Mouse (Mus musculus) limb, embryonic 13.5 days (tissue): Measurements from ENCODE around the gene Gm2a. TPM values are rescaled to one million over a fixed set of nuclear protein-coding genes. Genes with fewer than 3 reads are reported as not detected.
"Not testable (repeated sequence)": the region's sequence is repeated elsewhere in the genome, so short reads cannot be mapped to it uniquely, and the experiment has no call there.

Experiments used
- ATAC-seq: fragments of 200-750 bp; cut with Nextera tagmentation; 2 replicates; pipeline ENCODE4 v1.8.0; 2017; ENCODE audit warnings: low read depth, moderate number of reproducible peaks, moderate TSS enrichment; ENCODE audit not compliant: low FRiP score
- H3K27ac ChIP-seq: fragments of 300-500 bp; sonication (generic); 2 replicates; pipeline ENCODE4 v1.5.1; 2015; ENCODE audit warnings: inconsistent platforms, mild to moderate bottlenecking, moderate library complexity
- H3K27me3 ChIP-seq: fragments of 300-500 bp; sonication (generic); 2 replicates; pipeline ENCODE4 v1.6.1; 2015; ENCODE audit warnings: mild to moderate bottlenecking, inconsistent platforms
- H3K36me3 ChIP-seq: fragments of 300-500 bp; sonication (generic); 2 replicates; pipeline ENCODE4 v1.6.1; 2015; ENCODE audit warnings: inconsistent platforms, mild to moderate bottlenecking, moderate library complexity
- H3K4me1 ChIP-seq: fragments of 300-500 bp; sonication (generic); 2 replicates; pipeline ENCODE4 v1.6.1; 2015; ENCODE audit warnings: inconsistent platforms
- H3K4me2 ChIP-seq: fragments of 300-500 bp; sonication (generic); replicated peaks from 2 replicates; pipeline ENCODE4 v1.6.1; 2015; ENCODE audit warnings: inconsistent platforms, mild to moderate bottlenecking, moderate library complexity
- H3K4me3 ChIP-seq: fragments of 300-500 bp; sonication (generic); 2 replicates; pipeline ENCODE4 v1.5.1; 2015; ENCODE audit warnings: moderate library complexity, mild to moderate bottlenecking, inconsistent platforms
- H3K9ac ChIP-seq: fragments of 300-500 bp; sonication (generic); 2 replicates; pipeline ENCODE4 v1.6.1; 2015; ENCODE audit warnings: mild to moderate bottlenecking, inconsistent platforms
- H3K9me3 ChIP-seq: fragments of 300-500 bp; sonication (generic); 2 replicates; pipeline ENCODE4 v1.6.1; 2016; ENCODE audit warnings: inconsistent platforms
- WGBS: fragments of 180-500 bp; shearing (Covaris S2); methylation state at CpG from one replicate; pipeline ENCODE4 v1.1.7; 2015; 5-methylcytosine and 5-hydroxymethylcytosine counted together
- polyA plus RNA-seq: library from polyadenylated mRNA; unstranded; fragments of >200 nt; fragmentation: Nextera tagmentation; extraction: Ambion mirVana; gene quantifications from 2 replicates; pipeline ENCODE4 v1.2.1, GENCODE M21; 2015

Gene Gm2a
- polyA plus RNA-seq, 1 experiment from 2014 or later, result 17.9 TPM

GRCm38 (mm10) chr11:55098189-55098915 lies 437 bp downstream of the Gm2a start:
- Histone ChIP-seq H3K4me1 (peaks cover 5% of the 10 kb centered on the region), H3K9me3 (no peaks in the 10 kb centered on the region), H3K9ac (peak overlapping the region; percentile 70), H3K27me3 (no peaks in the 10 kb centered on the region), H3K27ac (peak overlapping the region; percentile 58), H3K36me3 (0 out of 2 replicates have a peak, but pooled peaks cover 2% of the 10 kb centered on the region), H3K4me2 (peak overlapping the region; percentile 79), H3K4me3 (peak overlapping the region; percentile 61)
- no peak for ATAC-seq
- WGBS, result 15% methylated on average over 24 of the region's 24 CpGs

GRCm38 (mm10) chr11:55099019-55099771 lies 1.3 kb downstream of the Gm2a start:
- peaks cover 5% of the 10 kb centered on the region for H3K4me1 ChIP-seq

GRCm38 (mm10) chr11:55099868-55100267 lies 2.0 kb downstream of the Gm2a start:
- Histone ChIP-seq H3K9me3 (no peaks in the 10 kb centered on the region), H3K4me2 (no peak overlapping the region), H3K36me3 (0 out of 2 replicates have a peak, but pooled peaks cover 2% of the 10 kb centered on the region), H3K27me3 (no peaks in the 10 kb centered on the region), H3K4me1 (peaks cover 5% of the 10 kb centered on the region), H3K9ac (no peak overlapping the region), H3K27ac (no peak overlapping the region), H3K4me3 (no peak overlapping the region)
- no peak for ATAC-seq
- WGBS, result 61% methylated on average over 4 of the region's 4 CpGs

More at GRCm38 (mm10) chr11:55099019-55099771, 1.3 kb downstream of the Gm2a start:
- no peaks in the 10 kb centered on the region for H3K9me3 ChIP-seq
- peak overlapping the region; percentile 79; the same call in 1 of the 2 replicates for H3K4me2 ChIP-seq
- H3K4me3 ChIP-seq, result no peak overlapping the region
- no peak overlapping the region for H3K27ac ChIP-seq
- H3K36me3 ChIP-seq, result 0 out of 2 replicates have a peak, but pooled peaks cover 2% of the 10 kb centered on the region
- WGBS, result 93% methylated on average over 8 of the region's 8 CpGs
- no peak for ATAC-seq
- H3K9ac ChIP-seq, result no peak overlapping the region
- H3K27me3 ChIP-seq, result no peaks in the 10 kb centered on the region

GRCm38 (mm10) chr11:55102015-55102414 lies 4.1 kb downstream of the Gm2a start:
- Histone ChIP-seq H3K27me3 (no peaks in the 10 kb centered on the region), H3K4me3 (no peak overlapping the region), H3K36me3 (0 out of 2 replicates have a peak, but pooled peaks cover 6% of the 10 kb centered on the region), H3K4me2 (no peak overlapping the region), H3K9me3 (no peaks in the 10 kb centered on the region), H3K4me1 (peaks cover 5% of the 10 kb centered on the region), H3K9ac (no peak overlapping the region), H3K27ac (no peak overlapping the region)
- WGBS, result 78% methylated on average over 3 of the region's 3 CpGs
- no peak for ATAC-seq

- peaks cover 5% of the 10 kb centered on the region for H3K4me1 ChIP-seq
Measured at GRCm38 (mm10) chr11:55103229-55103628, 5.3 kb downstream of the Gm2a start.

GRCm38 (mm10) chr11:55105389-55105788 lies 7.5 kb downstream of the Gm2a start:
- WGBS, result 80% methylated on average over 4 of the region's 4 CpGs
- Histone ChIP-seq H3K27ac (no peak overlapping the region), H3K4me2 (no peak overlapping the region), H3K9ac (no peak overlapping the region), H3K9me3 (no peaks in the 10 kb centered on the region), H3K36me3 (peaks cover 8% of the 10 kb centered on the region; the same call in 1 of the 2 replicates), H3K27me3 (no peaks in the 10 kb centered on the region), H3K4me1 (peaks cover 2% of the 10 kb centered on the region), H3K4me3 (no peak overlapping the region)
- ATAC-seq, result no peak

More at GRCm38 (mm10) chr11:55103229-55103628, 5.3 kb downstream of the Gm2a start:
- no peak overlapping the region for H3K9ac ChIP-seq
- 0 out of 2 replicates have a peak, but pooled peaks cover 8% of the 10 kb centered on the region for H3K36me3 ChIP-seq
- no peaks in the 10 kb centered on the region for H3K27me3 ChIP-seq
- H3K9me3 ChIP-seq, result no peaks in the 10 kb centered on the region
- ATAC-seq, result no peak
- H3K4me3 ChIP-seq, result no peak overlapping the region
- no peak overlapping the region for H3K4me2 ChIP-seq
- no peak overlapping the region for H3K27ac ChIP-seq
- 91% methylated on average over 3 of the region's 3 CpGs for WGBS

GRCm38 (mm10) chr11:55106636-55107035 lies 8.7 kb downstream of the Gm2a start:
- Histone ChIP-seq H3K4me2 (no peak overlapping the region), H3K4me1 (peaks cover 7% of the 10 kb centered on the region), H3K9me3 (no peaks in the 10 kb centered on the region), H3K27me3 (no peaks in the 10 kb centered on the region), H3K9ac (no peak overlapping the region), H3K4me3 (no peak overlapping the region), H3K36me3 (peaks cover 6% of the 10 kb centered on the region; the same call in 1 of the 2 replicates), H3K27ac (no peak overlapping the region)
- no peak for ATAC-seq
- 86% methylated on average over 1 of the region's 1 CpGs for WGBS

- H3K4me2 ChIP-seq, result no peak overlapping the region
- H3K36me3 ChIP-seq, result peaks cover 6% of the 10 kb centered on the region; the same call in 1 of the 2 replicates
- 86% methylated on average over 7 of the region's 7 CpGs for WGBS
- H3K27me3 ChIP-seq, result no peaks in the 10 kb centered on the region
- no peak overlapping the region for H3K4me3 ChIP-seq
- H3K27ac ChIP-seq, result no peak overlapping the region
- no peak overlapping the region for H3K9ac ChIP-seq
- no peaks in the 10 kb centered on the region for H3K9me3 ChIP-seq
- H3K4me1 ChIP-seq, result peaks cover 7% of the 10 kb centered on the region
- no peak for ATAC-seq
Measured at GRCm38 (mm10) chr11:55109521-55110300, 11.8 kb downstream of the Gm2a start.

- H3K27ac ChIP-seq, result no peak overlapping the region
- ATAC-seq, result peak; percentile 73
Measured at GRCm38 (mm10) chr11:55110566-55111169, 12.8 kb downstream of the Gm2a start.

GRCm38 (mm10) chr11:55113209-55113860 lies 15.4 kb downstream of the Gm2a start:
- H3K4me3 ChIP-seq, result no peak overlapping the region
- 60% methylated on average over 7 of the region's 7 CpGs for WGBS

More at GRCm38 (mm10) chr11:55110566-55111169, 12.8 kb downstream of the Gm2a start:
- peaks cover 6% of the 10 kb centered on the region; the same call in 1 of the 2 replicates for H3K36me3 ChIP-seq
- H3K4me2 ChIP-seq, result no peak overlapping the region
- H3K4me3 ChIP-seq, result no peak overlapping the region
- H3K9ac ChIP-seq, result no peak overlapping the region
- WGBS, result 68% methylated on average over 7 of the region's 7 CpGs
- peaks cover 7% of the 10 kb centered on the region for H3K4me1 ChIP-seq
- no peaks in the 10 kb centered on the region for H3K27me3 ChIP-seq
- H3K9me3 ChIP-seq, result no peaks in the 10 kb centered on the region

GRCm38 (mm10) chr11:55113861-55114250 lies 15.9 kb downstream of the Gm2a start:
- 32% methylated on average over 4 of the region's 4 CpGs for WGBS
- H3K27ac ChIP-seq, ATAC-seq: not testable (repeated sequence)

More at GRCm38 (mm10) chr11:55113209-55113860, 15.4 kb downstream of the Gm2a start:
- H3K9ac ChIP-seq, result no peak overlapping the region
- H3K27me3 ChIP-seq, result no peaks in the 10 kb centered on the region
- no peaks in the 10 kb centered on the region; the same call in 1 of the 2 replicates for H3K36me3 ChIP-seq
- no peak overlapping the region for H3K27ac ChIP-seq
- no peak for ATAC-seq
- no peaks in the 10 kb centered on the region for H3K9me3 ChIP-seq
- peaks cover 7% of the 10 kb centered on the region for H3K4me1 ChIP-seq
- H3K4me2 ChIP-seq, result no peak overlapping the region

More at GRCm38 (mm10) chr11:55113861-55114250, 15.9 kb downstream of the Gm2a start:
- not testable (repeated sequence) for H3K36me3 ChIP-seq, H3K4me3 ChIP-seq, H3K4me2 ChIP-seq, H3K9me3 ChIP-seq, H3K27me3 ChIP-seq, H3K9ac ChIP-seq, H3K4me1 ChIP-seq
